Mouse (Mus musculus): ENCODE results near the gene Tcl1b3.
"Not testable (repeated sequence)": the region's sequence is repeated elsewhere in the genome, so short reads cannot be mapped to it uniquely, and the experiment has no call there.

The Tcl1b3 gene

GRCm38 (mm10) chr12:105190743-105191142 is at the start of gene Tcl1b3:
Gene Tcl1b3 (plus strand): TSS chr12:105191043.
- DNase-seq (ENCODE audit: low read depth): not testable (repeated sequence)

- DNase-seq (ENCODE audit: low read depth): no peak
Observed at GRCm38 (mm10) chr12:105143096-105143495, 47.7 kb upstream of the Tcl1b3 start.

- DNase-seq (ENCODE audit: low read depth): not testable (repeated sequence)
Observed at GRCm38 (mm10) chr12:105144928-105145327, 45.9 kb upstream of the Tcl1b3 start.

- DNase-seq (ENCODE audit: low read depth): no peak
Observed at GRCm38 (mm10) chr12:105145714-105146113, 45.1 kb upstream of the Tcl1b3 start, which contains the start of gene Tcl1b2. Gene Tcl1b2 (plus strand): TSS chr12:105146014.

- not testable (repeated sequence) for DNase-seq (ENCODE audit: low read depth)
Observed at GRCm38 (mm10) chr12:105155286-105155685, 35.6 kb upstream of the Tcl1b3 start.

- DNase-seq (ENCODE audit: low read depth): no peak
Observed at GRCm38 (mm10) chr12:105158842-105159241, 32.0 kb upstream of the Tcl1b3 start.

GRCm38 (mm10) chr12:105159390-105159789 is 31.5 kb upstream of the Tcl1b3 start, which contains the start of gene Tcl1b1:
Gene Tcl1b1 (plus strand): TSS chr12:105159690.
- no peak for DNase-seq (ENCODE audit: low read depth)

- DNase-seq (ENCODE audit: low read depth): no peak
Observed at GRCm38 (mm10) chr12:105166734-105167133, 24.1 kb upstream of the Tcl1b3 start.

- DNase-seq (ENCODE audit: low read depth): no peak
Observed at GRCm38 (mm10) chr12:105173366-105173765, 17.5 kb upstream of the Tcl1b3 start.

GRCm38 (mm10) chr12:105174318-105174717 is 16.5 kb upstream of the Tcl1b3 start:
- DNase-seq (ENCODE audit: low read depth): not testable (repeated sequence)

GRCm38 (mm10) chr12:105176044-105176443 is 14.8 kb upstream of the Tcl1b3 start, which contains the start of gene Tcl1b5:
Gene Tcl1b5 (plus strand): TSS chr12:105176344.
- DNase-seq (ENCODE audit: low read depth): not testable (repeated sequence)

GRCm38 (mm10) chr12:105181040-105181644 is 9.7 kb upstream of the Tcl1b3 start:
- DNase-seq (ENCODE audit: low read depth): not testable (repeated sequence)

GRCm38 (mm10) chr12:105188980-105189379 is 1.9 kb upstream of the Tcl1b3 start:
- DNase-seq (ENCODE audit: low read depth): not testable (repeated sequence)

GRCm38 (mm10) chr12:105199684-105200497 is 9.0 kb downstream of the Tcl1b3 start:
- not testable (repeated sequence) for DNase-seq (ENCODE audit: low read depth)

GRCm38 (mm10) chr12:105201657-105202056 is 10.8 kb downstream of the Tcl1b3 start, which contains the start of gene Tcl1b4:
Gene Tcl1b4 (plus strand): TSS chr12:105201957.
- DNase-seq (ENCODE audit: low read depth): not testable (repeated sequence)

- no peak for DNase-seq (ENCODE audit: low read depth)
Observed at GRCm38 (mm10) chr12:105207071-105207470, 16.2 kb downstream of the Tcl1b3 start.

- DNase-seq (ENCODE audit: low read depth): no peak
Observed at GRCm38 (mm10) chr12:105208441-105208840, 17.6 kb downstream of the Tcl1b3 start.

GRCm38 (mm10) chr12:105209231-105209630 is 18.4 kb downstream of the Tcl1b3 start:
- DNase-seq (ENCODE audit: low read depth): no peak

GRCm38 (mm10) chr12:105217101-105217760 is 26.4 kb downstream of the Tcl1b3 start:
- no peak for DNase-seq (ENCODE audit: low read depth)

- DNase-seq (ENCODE audit: low read depth): no peak
Observed at GRCm38 (mm10) chr12:105222601-105223319, 31.9 kb downstream of the Tcl1b3 start, which contains the start of gene Tcl1. Gene Tcl1 (minus strand): TSS chr12:105222793.

GRCm38 (mm10) chr12:105224621-105225320 is 33.9 kb downstream of the Tcl1b3 start:
- no peak for DNase-seq (ENCODE audit: low read depth)

Data from c-Kit-positive CD71-positive TER-119-negative erythroid progenitor cells, embryonic 14.5 days (primary cell).